Mouse (Mus musculus) MEL (cell line): ENCODE data around the gene Gm45234. TPM values are rescaled to one million over a fixed set of nuclear protein-coding genes. Genes with fewer than 3 reads are reported as not detected.
"Not testable (repeated sequence)": the region's sequence is repeated elsewhere in the genome, so short reads cannot be mapped to it uniquely, and the experiment has no call there.

Experiments
- DNase-seq: peaks from one replicate; pipeline ENCODE4 v3.0.0; 2011; ENCODE audit warnings: low read depth, low spot score
- H3K27ac ChIP-seq: 2 replicates; pipeline ENCODE4 v1.5.1; 2012; ENCODE audit warnings: low read depth, mild to moderate bottlenecking, control low read depth, low read length, moderate library complexity; ENCODE audit not compliant: control insufficient read depth
- H3K27me3 ChIP-seq, 2 experiments: fragments of 150-350 bp in 1 of 2; sonication (generic) in 1 of 2; 2 replicates each; pipeline ENCODE4 v1.6.1; 2012; ENCODE audit warnings: low read length in 2 of 2, mild to moderate bottlenecking in 2 of 2, improper control_type of control experiment in 1 of 2, moderate library complexity in 1 of 2; ENCODE audit not compliant: insufficient read depth in 2 of 2, control insufficient read depth in 1 of 2
- H3K36me3 ChIP-seq, 2 experiments: 2 replicates each; pipeline ENCODE4 v1.6.1; 2012 to 2014; ENCODE audit warnings: low read length in 2 of 2, improper control_type of control experiment in 1 of 2, inconsistent platforms in 1 of 2, mild to moderate bottlenecking in 1 of 2; ENCODE audit not compliant: insufficient read depth in 2 of 2, control insufficient read depth in 1 of 2
- H3K4me1 ChIP-seq, 2 experiments: fragments of 150-350 bp in 1 of 2; sonication (generic) in 1 of 2; 2 replicates each; pipeline ENCODE4 v1.6.1; 2012; ENCODE audit warnings: low read length in 2 of 2, improper control_type of control experiment in 1 of 2, mild to moderate bottlenecking in 1 of 2; ENCODE audit not compliant: insufficient read depth in 2 of 2, control insufficient read depth in 1 of 2
- H3K4me3 ChIP-seq, 2 experiments: fragments of 150-350 bp in 1 of 2; sonication (generic) in 1 of 2; 2 replicates each; pipeline ENCODE4 v1.5.1; 2012; ENCODE audit warnings: low read depth in 2 of 2, low read length in 2 of 2, mild to moderate bottlenecking in 2 of 2, moderate library complexity in 2 of 2, control low read depth in 1 of 2, improper control_type of control experiment in 1 of 2; ENCODE audit not compliant: control insufficient read depth in 1 of 2, insufficient read depth in 1 of 2
- H3K79me2 ChIP-seq: 2 replicates; pipeline ENCODE4 v1.6.1; 2012; ENCODE audit warnings: mild to moderate bottlenecking, low read length, moderate library complexity; ENCODE audit not compliant: control insufficient read depth, poor library complexity, insufficient read depth
- H3K9ac ChIP-seq: 2 replicates; pipeline ENCODE4 v1.6.1; 2012; ENCODE audit warnings: low read depth, mild to moderate bottlenecking, control low read depth, low read length, moderate library complexity; ENCODE audit not compliant: control insufficient read depth, poor library complexity, severe bottlenecking
- H3K9me3 ChIP-seq: fragments of 150-350 bp; sonication (generic); replicated peaks from 2 replicates; pipeline ENCODE4 v1.6.1; 2012; ENCODE audit warnings: mild to moderate bottlenecking, low read length, improper control_type of control experiment, moderate library complexity; ENCODE audit not compliant: insufficient read depth
- BHLHE40 ChIP-seq: IDR thresholded peaks from 2 replicates; pipeline ENCODE4 v1.6.1; 2012; ENCODE audit warnings: low read depth, mild to moderate bottlenecking, inconsistent platforms, low read length, improper control_type of control experiment, borderline replicate concordance
- CHD2 ChIP-seq: IDR thresholded peaks from 2 replicates; pipeline ENCODE4 v1.6.1; 2011; ENCODE audit warnings: low read length, improper control_type of control experiment
- CTCF ChIP-seq, 3 experiments: IDR thresholded peaks in 2 of 3; conservative IDR thresholded peaks in 1 of 3; 2 replicates each; pipeline ENCODE4 v1.5.1; 2011 to 2012; ENCODE audit warnings: low read length in 3 of 3, low read depth in 2 of 3, mild to moderate bottlenecking in 2 of 3, improper control_type of control experiment in 1 of 3, inconsistent platforms in 1 of 3, mixed read lengths in 1 of 3, moderate library complexity in 1 of 3; ENCODE audit not compliant: control insufficient read depth in 1 of 3, insufficient read depth in 1 of 3, poor library complexity in 1 of 3, severe bottlenecking in 1 of 3
- GATA1 ChIP-seq: IDR thresholded peaks from 2 replicates; pipeline ENCODE4 v1.6.1; 2011; ENCODE audit warnings: low read depth, low read length, improper control_type of control experiment
- HCFC1 ChIP-seq: IDR thresholded peaks from 2 replicates; pipeline ENCODE4 v1.6.1; 2012; ENCODE audit warnings: low read depth, mild to moderate bottlenecking, inconsistent platforms, low read length, improper control_type of control experiment, moderate library complexity
- JUND ChIP-seq: IDR thresholded peaks from 2 replicates; pipeline ENCODE4 v1.6.1; 2011; ENCODE audit warnings: low read depth, mild to moderate bottlenecking, improper control_type of control experiment, low read length
- MAX ChIP-seq: IDR thresholded peaks from 2 replicates; pipeline ENCODE4 v1.6.1; 2011; ENCODE audit warnings: low read length, improper control_type of control experiment
- MXI1 ChIP-seq: IDR thresholded peaks from 2 replicates; pipeline ENCODE4 v1.6.1; 2011; ENCODE audit warnings: mild to moderate bottlenecking, low read depth, low read length, improper control_type of control experiment
- MYC ChIP-seq: IDR thresholded peaks from 2 replicates; pipeline ENCODE4 v1.6.1; 2011; ENCODE audit warnings: low read depth, mild to moderate bottlenecking, low read length, improper control_type of control experiment, moderate library complexity
- NELFE ChIP-seq: IDR thresholded peaks from 2 replicates; pipeline ENCODE4 v1.6.1; 2011; ENCODE audit warnings: low read depth, low read length, improper control_type of control experiment
- POLR2AphosphoS2 ChIP-seq: IDR thresholded peaks from 2 replicates; pipeline ENCODE4 v1.6.1; 2011; ENCODE audit warnings: low read length, improper control_type of control experiment
- RCOR1 ChIP-seq: IDR thresholded peaks from 2 replicates; pipeline ENCODE4 v1.6.1; 2012; ENCODE audit warnings: low read depth, mild to moderate bottlenecking, inconsistent platforms, low read length, improper control_type of control experiment
- SMC3 ChIP-seq: IDR thresholded peaks from 2 replicates; pipeline ENCODE4 v1.6.1; 2011; ENCODE audit warnings: low read depth, low read length, improper control_type of control experiment
- TAL1 ChIP-seq: IDR thresholded peaks from 2 replicates; pipeline ENCODE4 v1.6.1; 2012; ENCODE audit warnings: mild to moderate bottlenecking, inconsistent platforms, low read length, moderate library complexity, mixed read lengths
- TBP ChIP-seq: IDR thresholded peaks from 2 replicates; pipeline ENCODE4 v1.8.0; 2011; ENCODE audit warnings: low read depth, low read length, improper control_type of control experiment
- UBTF ChIP-seq: IDR thresholded peaks from 2 replicates; pipeline ENCODE4 v1.6.1; 2012; ENCODE audit warnings: low read depth, mild to moderate bottlenecking, inconsistent platforms, low read length, improper control_type of control experiment, moderate library complexity, borderline replicate concordance; ENCODE audit not compliant: insufficient read depth
- ZC3H11A ChIP-seq: IDR thresholded peaks from 2 replicates; pipeline ENCODE4 v1.6.1; 2012; ENCODE audit warnings: low read depth, mild to moderate bottlenecking, inconsistent platforms, low read length, improper control_type of control experiment
- polyA plus RNA-seq, 2 experiments: library from polyadenylated mRNA; stranded (reverse) in 1 of 2; unstranded in 1 of 2; fragments of >175 nt in 1 of 2; fragments of >200 nt in 1 of 2; gene quantifications; 2 replicates each; pipeline versions ENCODE4 v1.2.1 to v1.2.4; 2012; ENCODE audit warnings: low replicate concordance in 2 of 2, low read depth in 1 of 2; ENCODE audit not compliant: insufficient read length in 2 of 2, insufficient read depth in 1 of 2, missing spikeins in 1 of 2
- total RNA-seq: library from RNA; depleted of rRNA; stranded (reverse); fragments of 300-350 nt; gene quantifications from 2 replicates; pipeline ENCODE4 v1.2.3, GENCODE M21; 2012; rRNA removed

Gm45234 gene
- total RNA-seq (not detected in 2 replicates), polyA plus RNA-seq (under 1 TPM in 1 of 2 experiments, not detected in 1; 0.15 TPM)

GRCm38 (mm10) chr6:124755831-124756595 is at the start of gene Gm45234, which contains the start of gene Atn1:
Gene Gm45234 (minus strand): TSS chr6:124756021.
Gene Atn1 (minus strand): TSS chr6:124756524.
- H3K79me2 ChIP-seq = peaks cover 14% of the 10 kb centered on the region
- H3K9ac ChIP-seq = peak within 1 kb of the TSS; percentile 91
- no peak for TF ChIP-seq POLR2AphosphoS2
- TF ChIP-seq MXI1 = no peak
- no peak for TF ChIP-seq MYC
- TF ChIP-seq CTCF (IDR thresholded peaks at IDR 0.05 in 2 of 3, conservative IDR thresholded peaks at IDR 0.05 in 1 of 3; ENCODE audit: control insufficient read depth in 1 of 3, insufficient read depth in 1 of 3, low read depth in 2 of 3, low read length in 3 of 3, poor library complexity in 1 of 3, severe bottlenecking in 1 of 3) = 0 out of 6 replicates have a peak, but pooled peaks of 1 of the 3 experiments have one; percentile 1
- no peak for TF ChIP-seq BHLHE40
- TF ChIP-seq GATA1 = no peak
- no peak for TF ChIP-seq MAX
- no peak for TF ChIP-seq ZC3H11A
- no peak for TF ChIP-seq NELFE
- TF ChIP-seq RCOR1 = no peak
- TF ChIP-seq JUND = no peak
- no peak for TF ChIP-seq CHD2
- TF ChIP-seq SMC3 = no peak; the same call in 1 of the 2 replicates
- TF ChIP-seq UBTF = 0 out of 2 replicates have a peak, but pooled peaks have one; percentile 12
- TF ChIP-seq HCFC1 = peak; percentile 42
- peaks cover 0 to 2% of the 10 kb centered on the region in 2 experiments; a peak in 1 of 4 replicates for H3K36me3 ChIP-seq
- peak within 1 kb of the TSS; percentile 38 for H3K27ac ChIP-seq
- peak; percentile 75 for DNase-seq
- peaks cover 2 to 32% of the 10 kb centered on the region in 2 experiments; a peak in 3 of 4 replicates for H3K4me1 ChIP-seq
- no peaks in the 10 kb centered on the region for H3K27me3 ChIP-seq
- H3K4me3 ChIP-seq = peak within 1 kb of the TSS; percentile 67 to 82
- H3K9me3 ChIP-seq = no peaks in the 10 kb centered on the region

- no peaks in the 10 kb centered on the region for H3K9me3 ChIP-seq
- DNase-seq = peak; percentile 67
- H3K27me3 ChIP-seq = no peaks in the 10 kb centered on the region
- peak overlapping the region; percentile 8; the same call in 1 of the 2 replicates for H3K9ac ChIP-seq
- H3K36me3 ChIP-seq = peaks cover 0 to 9% of the 10 kb centered on the region in 2 experiments; a peak in 2 of 4 replicates
- H3K4me1 ChIP-seq = peaks cover 0 to 22% of the 10 kb centered on the region in 2 experiments; a peak in 2 of 4 replicates
- peak; percentile 95 for TF ChIP-seq TBP
- TF ChIP-seq TAL1 = no peak
- peaks cover 2% of the 10 kb centered on the region; the same call in 1 of the 2 replicates for H3K79me2 ChIP-seq
- H3K4me3 ChIP-seq = peak overlapping the region in 1 of 2 experiments; percentile 61; a peak in 1 of 4 replicates
- H3K27ac ChIP-seq = peak overlapping the region; percentile 92; the same call in 1 of the 2 replicates
Observed at GRCm38 (mm10) chr6:124804341-124804740, 48.5 kb upstream of the Gm45234 start.

GRCm38 (mm10) chr6:124803691-124804090 is 47.9 kb upstream of the Gm45234 start:
- not testable (repeated sequence) for H3K9me3 ChIP-seq, H3K36me3 ChIP-seq, H3K9ac ChIP-seq, H3K79me2 ChIP-seq, H3K4me3 ChIP-seq, DNase-seq, H3K27ac ChIP-seq, H3K27me3 ChIP-seq
- peaks cover 0 to 22% of the 10 kb centered on the region in 2 experiments; a peak in 2 of 4 replicates for H3K4me1 ChIP-seq
